Mouse (Mus musculus) gastrocnemius, adult 8-10 months (tissue): Measurements from ENCODE around the gene Myo5c. TPM values are rescaled to one million over a fixed set of nuclear protein-coding genes. Genes with fewer than 3 reads are reported as not detected.

Experiments
- DNase-seq, 2 experiments: peaks; one replicate each; pipeline ENCODE4 v3.0.0; 2022; ENCODE audit warnings: low spot score in 2 of 2
- total RNA-seq, 4 experiments: library from RNA; stranded (reverse); gene quantifications; 2 replicates each; pipeline ENCODE4 v1.2.4; 2022

Myo5c gene
- total RNA-seq = 10 to 100 TPM in 1 of 4 experiments, 1 to 10 TPM in 3; 7.2 to 12.8 (median 8.8) TPM

DNA sequence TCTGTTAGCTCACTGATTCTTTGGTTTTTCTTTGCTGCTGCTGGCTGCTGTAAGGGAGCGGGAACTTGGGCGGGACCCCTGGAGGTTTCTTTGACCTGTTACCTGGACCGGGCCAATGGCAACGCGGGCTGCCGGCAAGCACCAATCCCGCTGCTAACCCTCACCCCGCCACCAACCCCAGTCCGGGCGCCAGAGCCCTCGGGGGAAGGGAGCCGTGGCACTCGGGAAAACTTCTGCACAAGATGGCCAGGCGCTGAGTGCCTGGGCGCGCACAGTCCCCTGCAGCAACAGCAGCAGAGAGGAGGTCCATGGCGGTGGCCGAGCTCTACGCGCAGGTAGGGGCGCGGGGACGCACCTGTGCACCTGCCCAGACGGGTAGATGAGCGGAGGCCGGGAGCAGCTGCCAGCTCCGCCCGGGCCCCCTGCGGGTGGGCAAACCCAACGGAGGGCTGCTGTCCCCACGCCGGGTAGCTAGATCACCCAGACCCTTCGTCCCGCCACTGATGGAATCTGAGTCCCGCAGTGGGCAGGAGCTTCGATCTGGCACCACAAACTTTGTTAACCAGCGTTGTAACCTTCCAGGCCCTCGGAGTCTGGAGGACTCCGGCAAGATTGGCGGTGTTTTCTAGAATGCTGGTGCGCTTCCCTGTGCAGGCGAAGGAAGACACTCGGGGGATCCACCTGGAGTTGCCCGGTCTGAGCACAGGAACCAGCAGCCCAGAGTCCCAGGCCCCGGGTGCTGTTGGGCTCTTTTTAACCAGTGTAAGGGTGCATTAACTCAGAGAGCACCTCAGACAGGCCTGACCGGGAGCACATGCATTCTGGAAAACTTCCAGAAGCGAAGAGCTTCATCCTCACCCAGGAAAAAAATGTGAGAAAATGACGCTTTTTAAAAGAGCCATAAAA lies at the start of gene Myo5c:
TSS of gene Myo5c (plus strand) at position 180 of the 906 bp plus-strand sequence.
- peak; percentile 63 to 70 for DNase-seq

DNA sequence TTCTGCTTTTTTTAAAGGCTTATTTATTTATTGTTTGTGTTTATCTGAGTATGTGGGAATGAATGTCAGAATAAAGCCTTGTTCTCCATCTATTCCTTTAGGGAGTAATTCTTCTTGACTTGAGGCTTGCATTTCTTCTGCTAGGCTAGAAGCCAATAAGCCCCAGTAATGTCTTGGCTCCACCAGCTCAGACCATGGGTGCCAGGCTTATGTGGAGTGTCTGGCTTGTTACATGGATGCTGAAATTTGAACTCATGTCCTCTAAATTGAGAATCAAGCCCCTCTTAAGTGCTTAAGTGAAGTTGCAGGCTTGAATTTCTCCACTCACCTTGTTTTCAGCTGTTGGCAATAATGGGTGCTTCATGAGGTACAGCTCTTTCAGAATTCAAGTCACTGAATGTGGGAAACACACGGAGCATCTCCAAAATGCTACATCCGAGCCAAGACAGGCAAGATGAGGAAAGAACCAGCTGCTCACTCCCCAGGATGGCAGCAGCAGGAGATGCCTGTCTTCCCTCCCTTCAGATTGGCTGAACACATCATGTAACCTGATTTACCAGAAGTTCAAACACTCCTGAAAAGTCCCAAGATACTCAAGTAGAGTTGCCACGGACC lies 44.1 kb upstream of the Myo5c start:
- no peak for DNase-seq

DNA sequence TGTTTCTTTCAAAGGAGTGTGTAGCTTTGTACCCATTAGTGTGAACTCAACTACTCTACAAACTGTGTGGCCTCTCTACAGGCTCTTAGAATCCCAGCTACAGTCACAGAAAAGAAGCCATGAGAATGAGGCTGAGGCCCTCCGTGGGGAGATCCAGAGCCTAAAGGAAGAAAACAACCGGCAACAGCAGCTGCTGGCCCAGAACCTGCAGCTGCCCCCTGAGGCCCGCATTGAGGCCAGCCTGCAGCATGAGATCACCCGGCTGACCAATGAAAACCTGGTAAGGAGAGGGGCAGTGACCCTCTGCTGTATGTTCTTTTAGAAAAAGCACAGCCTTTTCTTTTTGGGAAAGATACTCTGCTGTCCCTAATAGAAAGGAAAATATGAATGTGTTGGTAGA lies 38.0 kb upstream of the Myo5c start:
- peak in 1 of 2 experiments; percentile 5 for DNase-seq

DNA sequence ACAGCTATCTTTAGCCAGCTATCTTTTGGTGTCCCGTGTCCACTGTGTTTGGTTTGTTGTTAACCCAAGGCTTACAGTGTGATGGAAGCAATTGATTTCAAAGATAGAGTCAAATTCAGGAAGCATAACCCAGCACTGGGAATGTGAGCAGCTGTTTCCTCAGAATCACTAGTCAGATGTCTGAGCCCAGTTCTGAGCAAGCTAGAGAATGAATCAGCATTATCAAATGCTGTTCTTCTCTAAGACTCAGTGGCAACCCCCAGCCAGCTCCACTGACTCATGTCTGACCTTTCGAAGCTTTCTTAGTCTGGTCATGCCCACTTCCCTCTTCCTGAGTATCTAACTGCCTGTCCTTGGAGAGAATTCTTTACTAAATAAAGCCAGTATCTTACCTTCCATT lies 35.5 kb upstream of the Myo5c start:
- DNase-seq = no peak

DNA sequence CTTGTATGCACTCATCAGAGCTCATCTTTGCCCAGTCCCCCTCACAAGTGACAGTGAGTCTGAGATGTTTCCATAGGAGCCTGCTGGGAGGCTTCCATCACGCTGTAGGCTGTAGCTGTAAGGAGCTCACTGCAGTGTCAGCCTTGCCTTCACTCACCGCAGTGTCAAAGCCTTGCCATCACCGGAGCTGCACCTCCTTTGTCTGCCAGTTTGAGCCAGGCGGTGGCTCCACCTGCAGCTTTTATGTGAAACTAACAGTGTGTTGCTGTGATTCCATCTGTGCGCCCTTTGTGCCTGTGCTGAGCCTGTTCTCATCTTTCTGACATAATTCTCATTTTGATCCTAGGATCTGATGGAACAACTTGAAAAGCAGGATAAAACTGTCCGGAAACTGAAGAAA lies 34.5 kb upstream of the Myo5c start:
- DNase-seq = no peak

DNA sequence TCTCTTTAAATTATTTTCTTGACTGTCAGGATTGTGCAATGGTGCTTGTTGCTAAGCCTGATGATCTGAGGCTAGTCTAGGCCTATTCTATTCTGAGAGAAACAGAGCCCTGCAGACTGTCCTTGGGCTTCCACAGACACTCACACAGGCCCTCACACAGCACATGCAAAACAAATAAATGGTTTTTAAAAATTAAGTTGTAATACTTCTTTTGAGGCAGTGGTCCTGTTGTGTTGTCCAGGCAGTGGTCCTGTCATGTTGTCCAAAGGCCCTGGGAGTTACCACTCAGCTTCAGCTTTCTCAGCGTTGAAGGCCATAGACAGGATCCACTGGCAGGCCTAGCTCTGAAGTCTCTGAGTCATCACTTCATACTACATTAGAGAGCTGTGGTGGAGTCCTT lies 30.3 kb upstream of the Myo5c start:
- no peak for DNase-seq

DNA sequence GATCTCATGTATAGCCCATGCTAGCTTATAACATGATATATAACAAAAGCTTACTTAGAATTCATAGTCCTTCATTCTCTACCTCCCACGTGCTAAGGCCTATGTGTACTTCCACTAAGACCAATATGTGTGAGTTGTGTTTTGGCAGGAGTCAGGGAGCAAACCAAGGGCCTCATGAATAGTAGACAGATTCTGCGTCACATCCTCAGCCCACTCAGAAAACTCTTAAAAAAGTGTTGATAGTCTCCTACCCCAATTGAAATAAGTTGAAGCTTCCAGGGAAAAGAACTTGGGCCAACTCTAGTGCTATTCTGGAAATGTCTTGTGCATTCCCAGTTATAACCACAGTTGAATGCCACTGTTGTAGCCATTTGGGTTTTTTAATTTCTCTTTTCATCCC lies 29.8 kb upstream of the Myo5c start:
- no peak for DNase-seq

DNA sequence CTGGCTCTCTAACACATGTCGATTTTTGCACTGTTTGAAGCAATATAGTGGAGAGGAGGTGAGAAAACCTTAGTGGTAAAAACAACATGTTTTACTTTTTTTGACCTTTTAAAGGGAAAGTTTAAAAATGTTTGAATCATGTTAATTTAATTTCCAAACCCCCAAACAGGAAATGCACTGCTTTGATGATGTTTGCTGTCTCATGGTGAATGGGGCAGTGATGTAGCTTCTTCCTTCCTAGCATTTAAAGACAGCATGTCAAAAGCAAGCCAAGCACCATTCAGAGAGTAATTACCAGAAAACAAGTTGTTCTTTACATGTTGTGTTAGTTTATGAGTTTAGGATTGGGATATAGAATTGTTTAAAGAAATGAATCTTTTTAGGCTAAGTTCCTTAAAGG lies 22.6 kb upstream of the Myo5c start:
- DNase-seq = no peak

DNA sequence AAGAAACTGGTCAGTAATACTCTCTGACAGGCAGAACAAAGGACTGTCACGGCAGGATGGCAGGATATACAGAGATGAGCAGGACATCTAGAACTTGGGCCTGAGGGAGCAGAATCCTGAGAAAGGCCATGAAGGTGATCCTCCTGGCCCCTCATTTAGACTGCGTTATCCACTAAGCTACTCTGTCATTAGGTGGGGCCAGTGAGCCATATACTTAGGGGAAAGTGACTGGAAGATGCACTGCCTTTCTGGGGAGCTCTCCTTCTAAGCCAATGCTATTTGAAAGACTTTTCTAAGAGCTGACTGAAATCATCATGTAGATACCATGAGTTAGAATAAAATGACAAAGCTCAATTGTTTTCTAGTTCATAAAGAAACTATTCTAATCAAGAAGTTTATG lies 21.6 kb upstream of the Myo5c start:
- DNase-seq = no peak

DNA sequence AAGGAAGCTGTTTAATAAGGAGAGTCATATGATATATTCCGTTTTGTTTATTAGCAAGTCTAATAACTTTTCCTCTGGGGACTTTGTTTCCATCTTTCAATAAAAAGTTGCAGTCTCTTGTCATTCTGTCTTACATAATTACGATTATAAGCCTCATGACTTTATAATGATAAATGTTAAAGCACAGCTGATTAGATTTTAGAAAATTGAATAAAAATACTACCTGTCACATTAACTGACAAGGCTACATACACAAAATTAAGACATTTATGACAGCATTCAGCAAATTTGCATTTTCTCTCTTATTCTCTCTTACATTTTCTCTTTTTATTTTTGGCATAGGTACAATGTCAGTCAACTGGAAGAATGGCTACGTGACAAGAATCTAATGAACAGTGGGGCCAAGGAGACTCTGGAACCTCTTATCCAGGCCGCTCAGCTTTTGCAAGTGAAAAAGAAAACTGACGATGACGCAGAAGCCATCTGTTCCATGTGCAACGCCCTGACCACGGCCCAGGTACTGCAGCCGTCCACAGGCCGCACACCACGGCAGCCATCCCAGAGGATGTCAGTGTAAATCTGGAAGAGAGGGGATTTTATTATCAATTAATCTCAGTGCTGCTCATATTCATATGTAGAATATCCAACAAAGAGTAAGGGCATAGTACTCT lies 16.9 kb upstream of the Myo5c start:
- no peak for DNase-seq

DNA sequence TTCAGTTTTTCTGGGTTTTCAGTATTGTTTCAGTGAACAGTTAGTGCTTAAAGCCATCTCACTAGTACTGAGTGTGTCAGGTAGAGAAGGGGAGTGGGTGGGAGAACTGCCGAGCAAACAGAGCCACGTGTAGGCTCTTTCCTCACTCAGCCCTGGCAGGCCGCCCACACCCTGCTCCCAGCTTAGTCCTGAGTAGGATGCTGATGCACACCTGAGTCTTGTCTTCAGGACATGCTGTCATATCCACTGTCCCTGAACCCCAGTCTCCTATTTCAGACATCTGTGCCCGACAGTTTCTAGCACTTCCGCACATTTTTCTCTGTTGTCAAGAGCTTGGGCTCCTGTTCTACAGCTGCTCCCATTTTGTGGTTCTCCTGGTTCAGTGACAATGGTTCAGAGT lies 11.9 kb upstream of the Myo5c start:
- DNase-seq = no peak

DNA sequence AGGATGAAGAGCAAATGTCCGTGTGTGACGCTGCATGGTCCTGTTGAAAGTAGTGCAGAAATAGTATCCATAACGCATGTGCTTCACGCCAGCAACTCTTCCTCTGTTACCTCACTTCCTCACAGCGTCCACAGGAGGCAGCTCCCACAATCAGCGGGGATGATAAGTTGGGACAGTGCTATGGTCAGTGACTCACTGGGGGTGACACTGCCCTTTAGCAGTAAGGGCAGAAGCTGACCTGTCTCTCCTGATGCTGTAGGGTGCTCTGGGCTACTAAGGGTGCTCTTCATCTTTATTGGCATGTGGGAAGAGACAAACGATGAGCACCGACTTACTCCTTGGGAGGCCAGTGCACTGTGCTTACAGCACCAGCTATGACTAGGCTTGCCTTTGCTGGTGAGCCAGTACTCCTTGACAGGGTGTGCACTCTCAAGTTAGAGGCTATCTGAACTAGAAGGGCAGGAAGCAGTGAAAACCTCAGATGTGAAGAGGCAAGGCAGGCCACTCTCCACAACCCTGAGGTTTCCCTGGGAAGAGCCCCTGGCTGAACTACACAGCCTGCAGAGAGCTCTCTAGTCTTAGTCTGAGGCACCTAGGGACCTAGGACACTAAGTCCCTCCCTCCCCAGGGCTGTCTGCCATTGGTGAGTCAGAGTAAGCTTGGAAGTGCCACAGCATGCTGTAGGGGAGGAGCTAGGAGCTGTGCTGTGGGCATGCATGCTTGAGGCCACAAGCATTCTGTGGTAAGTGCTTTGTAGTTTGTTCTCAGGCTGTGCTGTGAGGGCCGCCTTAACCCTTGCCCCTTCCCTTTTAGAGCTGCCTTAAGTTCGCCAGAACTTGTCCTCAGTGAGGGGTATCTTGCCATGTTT lies 10.2 kb upstream of the Myo5c start:
- no peak for DNase-seq

DNA sequence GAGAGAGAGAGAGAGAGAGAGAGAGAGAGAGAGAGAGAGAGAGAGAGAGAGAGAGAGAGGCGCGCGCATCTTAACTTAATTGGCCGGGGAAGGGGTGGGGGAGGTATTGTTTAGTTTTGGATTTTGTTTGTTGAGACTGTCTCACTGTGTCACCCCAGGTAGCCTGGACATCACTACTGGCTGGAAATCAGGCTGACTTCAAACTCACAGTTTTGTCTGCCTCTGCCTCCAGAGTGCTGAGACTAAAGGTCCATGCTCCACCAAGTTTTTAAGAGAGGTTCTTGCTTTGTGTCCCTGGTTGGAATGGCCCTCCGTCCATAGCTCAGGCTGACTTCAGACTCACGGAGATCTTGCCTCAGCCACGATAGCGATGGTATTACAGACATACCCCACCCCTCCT lies 1.0 kb downstream of the Myo5c start:
- no peak for DNase-seq

DNA sequence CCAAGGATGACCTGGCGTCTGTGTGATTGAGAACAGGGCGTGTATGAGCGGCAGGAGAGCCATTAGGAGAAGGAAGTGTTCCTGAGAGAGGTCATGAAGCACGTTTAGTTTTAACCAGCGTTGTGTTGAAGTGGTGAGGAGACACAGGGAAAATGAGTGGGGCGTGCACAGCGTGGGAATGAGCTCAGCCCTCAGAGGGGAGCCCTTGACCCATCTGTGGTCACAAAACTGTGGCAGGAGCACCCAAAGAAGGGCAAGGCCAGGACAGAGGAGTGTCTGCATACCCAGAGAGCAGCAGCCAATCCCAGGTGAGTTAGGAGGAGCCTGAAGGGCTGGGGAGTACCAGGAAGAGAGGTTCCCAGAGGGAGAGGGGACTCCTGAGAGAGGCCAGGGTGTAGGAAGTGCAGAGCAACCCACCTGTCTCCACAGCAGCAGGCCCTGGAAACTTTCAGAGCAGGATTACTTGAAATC lies 2.5 kb downstream of the Myo5c start:
- no peak for DNase-seq

DNA sequence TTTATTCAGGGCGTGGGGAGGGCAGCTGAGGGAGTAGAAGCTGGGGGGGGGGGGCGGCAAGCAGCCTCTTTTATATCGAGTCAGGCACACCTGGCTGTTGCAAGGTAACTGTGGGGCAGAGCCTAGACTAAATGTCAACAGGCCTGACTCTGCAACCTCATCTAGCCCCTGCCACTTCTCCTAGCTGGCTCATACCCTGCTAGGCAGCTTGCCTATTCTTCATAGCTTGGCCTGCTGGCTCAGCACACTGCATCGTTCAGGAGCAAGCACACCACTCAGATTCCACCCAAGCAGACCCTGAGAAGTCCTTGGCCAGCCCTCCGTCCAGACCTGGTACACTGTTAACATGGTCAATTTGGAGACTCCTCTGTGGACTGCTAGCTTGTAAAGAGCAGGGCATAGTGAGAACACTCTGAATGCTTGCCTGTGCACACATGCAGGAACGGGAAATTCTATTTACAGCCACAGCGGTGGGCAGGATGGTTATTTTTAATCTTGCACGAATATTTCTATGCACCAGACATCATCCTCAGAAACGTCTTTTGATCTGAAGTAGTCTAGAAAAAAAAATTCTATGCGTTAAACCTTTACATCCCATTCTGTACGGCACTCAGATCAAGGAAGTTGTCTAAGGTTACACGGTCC lies 3.3 kb downstream of the Myo5c start:
- DNase-seq = peak in 1 of 2 experiments; percentile 47

DNA sequence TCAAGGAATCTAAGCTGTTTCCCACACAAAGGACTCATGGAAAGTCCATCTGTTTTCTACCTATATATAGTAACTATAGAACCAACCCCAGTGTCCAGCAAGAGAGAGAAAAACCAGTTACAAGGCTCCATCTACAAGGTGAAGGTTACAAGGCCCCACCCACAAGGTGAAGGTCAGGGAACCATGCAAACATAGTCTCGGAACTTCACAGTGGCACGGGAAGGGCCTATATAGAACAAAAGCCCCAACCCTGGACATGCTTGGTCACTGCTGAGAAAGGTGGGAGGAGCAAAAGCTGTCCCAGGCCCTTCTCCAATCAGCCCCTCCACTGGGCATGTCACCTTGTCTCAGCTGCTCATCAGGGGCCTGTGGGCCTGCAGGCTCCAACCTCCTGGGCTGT lies 3.9 kb downstream of the Myo5c start:
- no peak for DNase-seq

DNA sequence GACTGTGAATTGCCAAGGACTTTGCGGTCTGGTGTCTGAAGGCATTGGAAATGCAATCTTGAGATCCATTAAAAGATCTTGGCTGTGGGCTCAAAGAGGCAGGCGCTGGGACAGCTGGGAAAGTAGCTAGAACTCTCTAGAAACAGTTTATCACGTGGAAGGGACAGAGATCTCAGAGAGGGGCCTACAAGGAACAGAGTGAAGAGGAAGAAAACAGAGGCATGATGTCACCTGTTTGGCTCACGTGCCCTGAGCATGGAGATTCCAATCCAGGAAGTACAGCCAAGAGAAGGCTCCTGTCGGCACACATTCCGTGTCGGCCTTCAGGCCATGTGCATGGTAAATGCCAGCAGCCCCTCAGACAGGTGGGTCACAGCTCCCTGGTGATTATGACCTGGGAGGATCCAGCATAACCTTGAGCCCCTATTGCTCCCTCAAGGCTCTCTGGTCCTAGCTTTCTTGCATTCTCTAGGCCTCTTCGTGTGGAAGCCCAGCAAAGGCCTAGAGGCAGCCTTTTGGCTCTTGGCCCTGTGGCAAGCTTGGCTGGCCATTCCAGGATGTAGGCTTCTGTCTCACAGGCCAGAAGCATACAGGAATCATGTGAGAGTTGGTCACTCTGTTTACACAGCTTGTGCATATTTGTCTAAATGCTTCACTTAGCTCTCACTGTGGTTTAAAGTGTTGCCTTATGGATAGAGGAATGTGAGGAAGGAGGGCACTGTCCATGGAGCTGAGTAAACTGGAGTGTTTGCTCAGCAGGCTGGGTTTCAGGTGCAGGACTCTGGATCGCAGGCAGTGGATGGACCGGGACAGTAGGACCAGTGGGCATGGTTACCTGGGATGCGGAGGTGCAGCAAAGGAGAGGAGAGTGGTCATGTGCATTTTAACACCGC lies 4.8 kb downstream of the Myo5c start:
- DNase-seq = no peak

DNA sequence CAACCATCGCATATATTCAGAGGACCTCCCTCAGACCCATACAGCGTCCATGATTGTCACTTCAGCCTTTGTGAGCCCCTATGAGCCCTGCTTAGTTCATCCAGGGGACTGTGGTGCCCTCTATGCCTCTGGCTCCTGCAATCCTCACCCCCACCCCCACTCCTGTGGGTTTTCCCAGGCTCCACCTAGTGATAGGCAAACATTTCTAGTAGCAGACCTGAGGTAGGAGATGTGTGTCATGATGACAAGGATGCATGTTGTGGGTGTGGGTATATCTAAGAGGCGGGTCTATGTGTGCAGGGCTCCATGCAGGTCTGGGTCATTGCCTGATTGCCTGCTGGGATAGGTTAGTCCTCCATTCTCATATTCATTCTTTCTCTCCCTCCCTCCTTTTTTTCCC lies 6.4 kb downstream of the Myo5c start:
- DNase-seq = no peak

DNA sequence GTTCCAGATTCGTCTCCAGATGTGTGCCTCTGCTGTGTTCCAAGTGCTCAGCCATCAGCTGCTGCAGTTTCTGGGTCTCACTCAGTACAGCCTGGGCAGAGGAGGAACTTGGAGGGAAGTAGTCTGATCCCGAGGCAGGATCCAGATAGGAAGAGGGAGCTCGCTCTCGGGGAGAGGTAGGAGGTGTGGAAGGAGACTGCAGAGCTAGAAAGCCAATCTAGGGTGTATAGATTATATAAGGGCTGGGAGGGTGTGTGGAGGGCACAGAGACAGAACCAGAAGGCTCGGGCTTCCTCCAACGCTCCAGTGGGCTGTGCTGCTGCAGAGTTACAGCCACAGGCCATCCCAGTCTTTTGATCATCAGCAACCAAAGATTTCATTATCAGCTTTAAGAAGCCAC lies 11.2 kb downstream of the Myo5c start:
- DNase-seq = no peak
